Mouse (Mus musculus): ENCODE results near the gene Tspan18. TPM values are rescaled to one million over a fixed set of nuclear protein-coding genes. Genes with fewer than 3 reads are reported as not detected.

Tspan18 gene
- polyA plus RNA-seq, 1 experiment from 2014 or later, result 4.9 TPM

DNA sequence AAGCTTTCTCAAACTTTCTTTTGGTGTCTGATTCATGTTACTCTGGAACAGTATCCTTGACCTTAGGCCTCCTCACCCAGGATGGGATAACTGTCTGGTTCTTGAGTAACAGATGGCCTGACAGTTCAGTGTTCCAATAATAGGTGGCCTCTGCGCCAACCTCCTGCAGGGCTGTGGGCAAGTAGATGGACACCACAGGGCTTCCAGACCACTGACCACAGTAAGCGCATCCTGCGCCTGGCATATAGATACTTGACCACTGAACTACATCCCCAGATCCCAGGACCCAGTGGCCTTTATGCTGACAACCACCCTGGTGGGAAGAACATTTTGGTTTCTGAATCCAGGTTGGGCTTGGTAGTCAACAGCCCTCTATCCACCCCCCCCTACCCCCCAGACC is 114.7 kb downstream of the Tspan18 start:
- DNase-seq (ENCODE audit: low spot score), result no peak

DNA sequence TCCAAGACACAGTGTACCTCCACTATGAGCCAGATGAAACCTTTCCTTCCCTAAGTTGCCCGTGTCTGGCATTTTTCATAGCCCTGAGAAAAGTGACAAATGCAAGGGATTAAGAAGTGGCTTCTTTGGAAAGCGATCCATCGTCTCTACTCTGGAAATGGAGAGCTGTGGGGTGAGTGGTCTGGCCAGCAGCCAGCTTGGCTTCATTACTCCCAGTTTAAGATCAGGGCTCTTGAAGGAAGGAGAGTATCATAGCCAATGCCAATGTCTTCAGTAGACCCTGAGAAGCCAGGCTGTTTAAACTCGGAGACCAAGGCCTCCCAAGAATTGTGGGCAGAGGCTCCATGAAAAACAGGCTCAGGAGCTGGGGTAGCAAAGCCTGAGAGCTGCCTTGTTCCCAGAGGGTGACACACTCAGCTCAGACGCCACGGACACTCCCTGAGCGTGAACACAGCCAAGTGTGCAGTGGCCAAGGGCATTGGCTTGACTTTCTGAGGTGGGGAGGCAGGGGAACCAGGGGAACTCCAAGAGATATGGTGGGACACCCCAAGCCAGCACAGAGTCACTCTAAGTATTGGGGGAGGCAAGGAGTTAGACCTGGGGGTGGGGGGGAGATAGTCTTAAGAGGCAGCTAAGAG is 115.8 kb downstream of the Tspan18 start:
- DNase-seq (ENCODE audit: low spot score), result no peak

DNA sequence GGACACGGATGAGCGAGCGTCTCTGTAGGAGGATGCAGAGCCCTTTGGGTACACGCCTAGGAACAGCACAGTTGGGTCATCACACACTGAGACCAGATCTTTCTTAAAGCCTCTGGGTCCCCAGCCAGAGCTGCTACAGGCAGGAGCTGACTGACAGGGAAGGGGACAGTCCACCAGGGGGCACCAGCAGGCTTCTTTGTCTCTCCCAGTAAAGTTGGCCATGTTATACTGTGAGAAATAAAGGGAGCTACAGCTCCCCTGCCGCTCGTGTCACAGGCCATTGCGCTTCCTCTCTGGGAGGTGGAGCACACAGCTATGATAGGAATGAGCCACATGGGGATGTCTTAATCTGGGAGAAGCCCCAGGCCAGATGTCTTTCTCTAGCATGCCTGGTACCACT is 117.3 kb downstream of the Tspan18 start:
- peak; percentile 80 for DNase-seq (ENCODE audit: low spot score)

DNA sequence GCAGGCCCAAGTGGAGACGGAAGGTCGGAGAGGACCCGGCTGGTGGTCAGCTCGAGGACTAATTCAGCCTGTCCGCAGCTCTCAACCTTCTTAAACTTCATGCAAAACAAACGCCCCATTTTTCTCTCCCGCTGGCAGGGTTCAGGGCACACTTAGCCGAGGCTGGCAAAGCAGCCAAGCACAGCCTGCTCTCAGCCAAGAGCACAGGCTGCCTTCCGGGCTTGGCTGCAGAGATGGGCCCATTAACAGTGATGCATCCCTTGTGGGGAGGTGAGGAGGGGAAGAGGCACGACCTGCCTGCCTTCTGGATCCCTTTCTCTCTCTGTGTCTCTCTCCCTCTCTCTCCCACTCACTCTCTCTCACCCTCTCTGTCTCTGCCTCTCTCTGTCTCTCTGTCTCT is 118.5 kb downstream of the Tspan18 start:
- DNase-seq (ENCODE audit: low spot score), result no peak

DNA sequence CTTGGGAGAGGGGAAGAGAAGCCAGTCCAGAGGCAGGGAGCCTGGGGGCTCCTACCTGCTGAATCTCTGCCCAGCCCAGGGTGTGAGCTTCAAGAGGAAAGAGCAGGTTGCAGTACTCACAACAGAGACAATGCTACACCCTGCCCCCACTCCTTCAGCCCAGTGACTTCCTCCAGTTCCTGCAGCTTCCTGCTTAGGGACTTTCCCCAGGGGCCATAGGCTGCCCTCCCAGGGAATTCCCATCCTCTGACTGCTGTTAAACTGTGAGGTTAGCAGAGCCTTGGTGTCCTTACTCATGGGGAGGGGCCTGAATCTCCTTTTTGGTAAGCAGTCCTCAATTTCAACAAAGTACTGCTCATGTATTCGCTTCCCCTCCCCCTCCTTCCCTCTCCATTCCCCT is 120.1 kb downstream of the Tspan18 start:
- DNase-seq (ENCODE audit: low spot score), result no peak

DNA sequence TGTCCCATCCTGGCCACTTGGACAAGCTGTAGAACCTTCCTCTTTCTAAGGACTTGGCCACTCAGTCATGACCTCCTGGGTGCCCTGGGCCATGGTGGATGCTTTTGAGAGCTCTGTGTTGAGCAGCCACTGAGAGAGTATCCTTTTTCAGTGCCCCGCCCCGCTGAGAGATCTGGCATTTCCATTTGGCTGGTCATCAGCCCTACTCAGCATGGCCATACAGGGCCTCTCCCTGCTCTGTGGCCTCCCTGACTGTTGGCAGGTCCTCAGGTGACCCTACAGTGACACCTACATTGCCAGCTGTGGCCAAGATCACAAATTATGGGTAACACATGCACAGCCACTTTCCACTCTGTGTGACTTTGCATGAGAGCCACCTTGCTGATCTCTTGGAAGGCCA is 121.4 kb downstream of the Tspan18 start:
- DNase-seq (ENCODE audit: low spot score), result no peak

DNA sequence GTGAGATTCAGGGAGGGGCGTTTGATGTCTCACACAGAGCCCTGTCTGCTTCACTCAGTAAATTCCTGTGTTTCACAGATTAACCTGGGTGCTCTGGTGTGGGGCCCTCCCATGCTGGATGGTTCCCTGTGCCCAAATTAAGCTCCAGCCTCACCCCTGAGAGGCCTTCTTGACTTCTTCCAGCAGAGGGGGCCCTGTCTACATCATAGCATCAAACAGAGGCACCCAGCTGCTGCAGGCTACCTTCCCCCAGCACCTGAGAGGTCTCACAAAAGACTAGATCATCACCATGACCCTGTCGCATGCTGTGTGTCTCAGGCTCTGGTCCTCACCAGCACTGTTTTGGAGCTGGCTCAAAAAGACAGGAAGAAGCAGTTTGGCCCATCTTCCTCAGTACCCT is 121.9 kb downstream of the Tspan18 start:
- peak; percentile 38 for DNase-seq (ENCODE audit: low spot score)

DNA sequence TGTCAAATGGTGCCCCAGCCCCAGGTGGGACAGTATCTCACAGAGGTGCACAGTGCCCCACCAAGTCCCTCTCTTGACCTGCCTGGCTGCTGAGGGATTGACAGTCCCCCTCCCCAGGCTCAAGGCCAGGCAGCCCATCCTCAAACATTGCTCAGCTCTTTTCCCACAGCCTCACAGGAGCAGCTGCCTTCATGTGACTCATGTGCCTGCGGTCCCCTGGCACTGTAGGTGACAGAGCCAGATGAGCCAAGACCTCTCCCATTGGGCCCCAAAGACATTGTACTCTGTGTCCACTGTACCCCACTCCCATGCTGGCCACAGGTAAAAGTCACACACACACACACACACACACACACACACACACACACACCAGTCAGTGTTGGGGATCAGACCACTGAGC is 128.2 kb downstream of the Tspan18 start:
- DNase-seq (ENCODE audit: low spot score), result no peak

DNA sequence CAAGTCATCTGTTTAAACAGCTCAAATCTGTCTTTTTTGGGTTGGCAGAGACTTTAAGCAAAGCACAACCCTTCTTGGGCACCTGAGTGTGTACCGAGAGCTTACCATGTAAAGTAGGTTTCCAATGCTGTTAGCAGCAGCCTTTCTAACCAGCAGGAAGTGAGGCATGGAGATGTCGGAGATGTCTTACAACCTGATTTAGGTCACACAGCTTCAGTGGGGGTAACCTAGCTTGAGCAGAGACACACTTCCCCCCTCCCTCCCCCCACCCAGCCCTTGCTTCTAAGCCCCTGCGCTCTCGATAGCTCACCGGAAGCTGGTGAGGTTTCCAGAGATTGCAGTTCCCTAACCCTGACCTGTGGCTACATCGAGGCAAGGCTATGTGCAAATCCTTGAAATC is 129.7 kb downstream of the Tspan18 start:
- DNase-seq (ENCODE audit: low spot score), result peak; percentile 78

DNA sequence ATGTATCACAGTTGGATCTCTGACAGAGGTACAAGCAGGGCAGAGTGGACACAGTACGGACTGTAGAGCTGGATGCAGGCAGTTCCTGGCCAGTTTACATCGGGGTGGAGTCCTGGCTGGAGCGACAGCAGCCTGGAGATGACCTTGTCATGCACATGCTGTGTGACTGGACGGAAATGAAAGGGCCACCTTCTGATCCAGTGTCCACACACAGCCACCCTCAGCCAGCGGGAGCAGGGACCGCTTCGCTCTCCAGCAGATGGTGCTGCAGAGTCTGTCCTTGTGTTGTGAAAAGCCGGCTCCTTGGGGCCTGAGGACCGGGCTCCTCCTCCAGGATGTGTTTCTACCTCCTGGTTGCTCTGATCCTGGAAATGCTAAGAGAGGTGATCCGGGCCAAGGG is 130.6 kb downstream of the Tspan18 start:
- peak; percentile 56 for DNase-seq (ENCODE audit: low spot score)

DNA sequence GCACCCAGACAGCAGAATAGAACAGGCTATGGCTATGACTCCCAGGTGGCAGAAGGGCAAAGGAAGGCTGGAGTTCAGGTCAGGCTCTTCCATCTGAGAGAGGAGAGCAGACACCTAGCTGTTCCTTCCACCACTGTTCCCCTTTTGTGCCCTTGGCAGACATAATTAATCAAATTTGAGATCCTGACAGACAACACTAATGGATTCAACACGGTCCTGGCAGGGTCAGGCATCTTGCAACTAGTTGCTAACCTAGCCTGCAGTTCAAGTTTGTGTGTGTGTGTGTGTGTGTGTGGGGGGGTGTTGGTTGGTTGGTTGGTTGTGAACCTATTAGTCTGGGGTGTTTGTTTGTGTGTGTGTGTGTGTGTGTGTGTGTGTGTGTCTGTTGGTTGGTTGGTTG is 131.5 kb downstream of the Tspan18 start:
- no peak for DNase-seq (ENCODE audit: low spot score)

DNA sequence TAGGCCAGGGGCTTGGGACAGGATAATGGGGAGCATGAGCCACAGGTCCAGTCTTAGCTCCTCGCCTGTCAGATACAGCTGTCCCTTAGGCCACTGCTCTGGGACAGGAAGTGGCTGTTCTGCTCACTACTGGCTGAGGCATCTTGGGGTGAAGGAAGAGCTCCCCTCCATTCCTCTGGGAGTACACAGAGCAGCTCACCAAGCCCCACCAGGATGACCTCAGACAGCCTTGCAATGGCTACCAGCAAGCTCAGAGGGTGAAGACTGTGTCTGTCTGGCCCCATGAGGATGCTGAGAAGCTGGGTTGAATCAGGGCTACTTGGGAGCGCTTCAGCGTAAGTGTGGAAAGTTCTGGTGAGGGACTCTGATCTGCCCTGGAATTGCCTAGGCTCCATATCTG is 132.3 kb downstream of the Tspan18 start:
- DNase-seq (ENCODE audit: low spot score), result no peak

DNA sequence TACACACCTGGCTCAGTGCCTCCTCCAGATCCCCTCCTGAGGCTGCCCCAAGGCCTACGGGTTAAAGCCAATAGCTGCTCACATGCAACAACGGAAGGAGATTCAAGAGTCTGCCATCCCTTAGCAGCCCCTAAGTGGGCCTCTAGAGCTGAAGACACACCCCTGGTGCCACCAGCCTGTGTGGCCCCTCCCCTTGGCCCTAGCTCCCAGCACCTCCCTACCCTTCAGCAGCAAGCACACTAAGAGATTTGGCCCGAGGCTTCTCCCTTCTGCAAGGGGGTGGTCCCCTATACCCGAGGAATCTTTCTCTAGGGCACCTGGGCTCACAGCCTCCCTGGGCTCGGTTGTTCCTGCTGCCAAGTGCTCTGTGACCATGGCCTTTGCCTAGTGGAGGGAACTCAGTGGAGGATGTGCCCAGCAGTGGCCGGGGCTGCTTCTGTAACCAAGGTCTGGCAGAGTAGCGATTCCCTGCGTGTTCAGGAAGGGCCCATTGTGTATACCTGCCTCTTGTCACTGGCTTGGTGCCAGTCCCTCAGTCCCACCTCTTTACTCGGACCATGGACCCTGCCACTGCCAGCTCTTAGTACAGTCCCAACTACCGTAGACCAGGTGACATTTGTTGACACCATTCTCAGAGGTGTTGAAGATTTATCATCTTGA is 133.5 kb downstream of the Tspan18 start:
- no peak for DNase-seq (ENCODE audit: low spot score)

DNA sequence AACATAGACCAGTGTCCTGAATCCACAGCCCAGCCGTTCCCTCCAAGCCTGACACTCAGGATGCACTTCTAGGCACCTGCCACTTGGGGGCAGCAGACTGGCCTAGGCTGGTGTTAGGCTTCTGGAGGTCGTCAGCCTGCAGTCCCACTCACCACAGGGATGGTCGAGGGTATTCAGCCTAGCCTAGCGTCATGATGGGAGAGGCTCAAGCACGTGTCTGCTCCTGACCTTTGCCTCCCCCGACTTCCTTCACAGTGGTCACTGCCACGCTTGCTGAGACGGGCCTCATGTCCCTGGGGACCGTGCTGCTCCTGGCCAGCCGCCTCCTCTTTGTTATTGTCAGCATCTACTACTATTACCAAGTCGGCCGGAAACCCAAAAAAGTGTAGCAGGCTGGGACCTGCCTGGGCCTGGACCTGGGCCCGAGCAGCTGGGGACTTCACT is 134.8 kb downstream of the Tspan18 start:
- DNase-seq (ENCODE audit: low spot score), result peak; percentile 73

DNA sequence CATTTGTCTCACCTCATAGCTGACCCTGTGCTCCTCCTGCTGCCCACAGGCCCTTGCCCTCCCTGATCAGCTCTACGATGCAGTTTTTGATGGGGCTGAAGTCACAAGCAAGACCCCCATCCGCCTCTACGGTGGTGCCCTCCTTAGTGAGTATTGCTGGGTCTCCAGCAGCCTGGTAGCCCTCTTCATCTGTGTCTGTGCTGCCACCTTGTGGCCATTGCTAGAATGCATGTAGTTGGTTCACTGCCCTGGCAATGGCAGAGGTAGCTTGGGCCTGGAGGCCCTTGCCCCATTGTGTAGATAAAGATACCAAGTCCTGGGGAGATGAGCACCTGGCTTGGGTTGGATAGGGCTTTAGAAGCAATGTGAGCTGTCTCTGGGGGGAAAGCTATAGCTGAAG is 135.5 kb downstream of the Tspan18 start:
- peak; percentile 93 for DNase-seq (ENCODE audit: low spot score)

DNA sequence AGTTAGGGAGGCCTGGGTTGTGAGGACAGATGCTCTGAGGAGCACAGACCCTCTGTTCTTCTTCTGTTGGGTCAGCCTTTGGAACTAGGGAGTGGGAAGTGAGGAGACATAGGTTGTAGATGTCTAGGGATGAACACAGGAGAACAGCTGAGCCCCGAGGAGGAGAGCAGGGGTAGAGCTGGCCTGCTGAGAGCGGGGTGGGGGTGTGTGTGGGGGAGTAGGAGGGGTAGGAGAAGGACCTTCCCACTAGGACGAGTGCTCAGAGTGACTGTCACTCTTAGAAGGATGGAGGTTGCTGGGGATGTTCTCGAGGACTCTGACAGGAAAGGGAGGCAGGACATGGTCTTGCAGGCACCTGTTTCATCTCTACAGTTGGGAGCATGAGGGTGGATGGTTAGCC is 140.5 kb downstream of the Tspan18 start:
- DNase-seq (ENCODE audit: low spot score), result no peak

DNA sequence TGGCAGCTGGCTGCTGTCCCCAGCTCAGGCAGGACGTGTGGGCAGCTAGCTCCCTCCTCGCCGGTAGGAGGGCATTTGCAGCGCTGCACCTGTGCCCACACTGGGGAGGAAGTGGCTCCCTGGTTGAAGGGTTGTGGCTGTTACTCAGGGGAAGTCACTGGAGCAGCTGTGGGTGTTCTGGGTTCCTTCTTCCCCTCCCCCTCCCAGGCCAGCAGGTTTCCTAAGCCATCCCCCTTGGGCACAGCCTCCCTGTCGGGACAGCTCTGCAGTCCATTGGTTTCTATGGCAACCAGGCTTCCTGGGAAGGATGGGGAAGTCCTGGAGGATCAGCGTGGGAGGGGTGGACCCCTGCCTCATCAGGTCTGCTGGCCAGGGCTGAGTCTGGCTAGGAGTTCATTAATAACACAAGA is 141.6 kb downstream of the Tspan18 start:
- DNase-seq (ENCODE audit: low spot score), result peak; percentile 94

DNA sequence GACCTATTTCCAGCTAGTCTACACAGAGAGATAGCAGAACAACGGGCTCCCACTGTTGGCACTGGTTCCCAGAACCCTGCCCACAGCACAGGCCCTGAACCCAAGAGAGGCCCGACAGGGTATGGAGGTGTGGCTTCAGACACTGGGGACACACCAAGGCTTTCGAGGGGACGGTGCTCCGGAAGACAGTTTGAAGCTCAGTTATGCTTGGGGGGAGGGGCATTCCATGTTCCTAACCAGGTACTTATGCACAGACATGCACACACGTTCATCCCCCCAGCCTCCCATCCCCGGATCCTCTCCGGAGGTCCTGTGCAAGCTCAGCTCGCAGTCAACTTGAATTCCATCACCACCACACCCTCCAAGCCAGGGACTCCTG is 142.1 kb downstream of the Tspan18 start:
- peak; percentile 76 for DNase-seq (ENCODE audit: low spot score)

DNA sequence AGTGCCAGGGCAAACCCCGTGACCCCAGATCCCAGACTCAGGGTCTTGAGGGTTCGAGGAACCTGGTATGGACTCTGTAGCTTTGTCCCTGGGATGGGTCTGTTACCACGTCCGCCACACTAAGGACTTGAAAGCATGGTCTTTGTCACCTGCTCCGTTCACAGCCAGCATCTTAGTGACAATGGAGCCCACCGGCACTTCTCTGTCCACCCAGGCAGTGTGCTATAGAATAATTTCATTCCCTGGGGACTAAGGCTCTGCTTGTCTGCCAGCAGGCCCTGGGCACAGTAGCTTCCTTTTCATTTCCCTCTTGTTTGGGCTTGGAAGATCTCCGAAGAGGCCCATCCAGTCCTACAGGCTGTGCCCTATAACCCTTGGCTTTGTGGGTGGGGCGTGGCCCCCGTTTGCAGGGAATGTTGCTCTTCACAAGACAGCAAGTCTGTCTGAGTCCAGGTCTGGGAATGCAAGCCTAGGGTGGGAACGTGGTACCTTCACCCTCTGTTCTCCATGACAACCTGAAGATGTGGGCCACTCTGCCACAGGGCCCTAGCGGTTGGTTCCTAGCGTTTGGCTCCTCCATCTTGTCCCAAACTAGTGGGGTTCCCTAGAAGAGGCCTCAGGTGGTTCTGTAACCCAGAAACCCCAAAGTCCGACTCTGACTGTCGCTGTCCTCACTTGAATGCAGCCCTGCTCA is 142.7 kb downstream of the Tspan18 start:
- DNase-seq (ENCODE audit: low spot score), result no peak

DNA sequence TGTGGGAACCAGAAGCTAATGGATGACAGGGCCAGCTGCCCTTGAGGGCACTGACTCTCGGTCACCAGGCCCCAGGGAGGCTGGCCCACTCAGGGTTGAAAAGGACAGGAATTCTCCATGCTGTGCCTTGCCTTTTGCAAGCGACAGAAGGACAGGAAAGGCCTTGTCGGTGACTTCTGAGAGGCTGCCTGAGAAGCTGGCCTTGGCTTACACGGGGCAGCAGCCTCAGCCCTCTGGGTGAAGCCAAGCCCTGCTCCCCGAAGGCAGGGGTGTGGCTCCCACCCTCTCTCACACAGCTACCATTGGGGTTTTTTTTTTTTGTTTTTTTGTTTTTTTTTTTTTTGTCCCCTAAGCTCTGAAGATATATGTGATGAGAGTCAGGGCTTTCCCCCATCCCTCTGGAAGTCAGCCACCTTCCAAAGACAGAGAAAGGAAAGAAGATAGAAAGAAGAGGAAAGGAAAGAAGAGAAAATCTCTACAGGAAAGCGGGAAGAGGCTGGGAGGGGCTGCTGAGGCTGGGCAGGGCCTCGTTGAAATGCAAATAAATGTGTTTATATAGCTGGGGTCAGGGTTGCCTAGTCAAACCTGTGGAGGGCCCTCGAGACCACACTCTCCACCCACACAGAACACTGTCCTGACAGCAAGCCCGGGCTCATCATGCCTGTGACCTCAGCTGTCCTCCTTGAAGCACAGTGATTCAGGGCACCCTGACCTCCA is 143.4 kb downstream of the Tspan18 start:
- DNase-seq (ENCODE audit: low spot score), result no peak

DNA sequence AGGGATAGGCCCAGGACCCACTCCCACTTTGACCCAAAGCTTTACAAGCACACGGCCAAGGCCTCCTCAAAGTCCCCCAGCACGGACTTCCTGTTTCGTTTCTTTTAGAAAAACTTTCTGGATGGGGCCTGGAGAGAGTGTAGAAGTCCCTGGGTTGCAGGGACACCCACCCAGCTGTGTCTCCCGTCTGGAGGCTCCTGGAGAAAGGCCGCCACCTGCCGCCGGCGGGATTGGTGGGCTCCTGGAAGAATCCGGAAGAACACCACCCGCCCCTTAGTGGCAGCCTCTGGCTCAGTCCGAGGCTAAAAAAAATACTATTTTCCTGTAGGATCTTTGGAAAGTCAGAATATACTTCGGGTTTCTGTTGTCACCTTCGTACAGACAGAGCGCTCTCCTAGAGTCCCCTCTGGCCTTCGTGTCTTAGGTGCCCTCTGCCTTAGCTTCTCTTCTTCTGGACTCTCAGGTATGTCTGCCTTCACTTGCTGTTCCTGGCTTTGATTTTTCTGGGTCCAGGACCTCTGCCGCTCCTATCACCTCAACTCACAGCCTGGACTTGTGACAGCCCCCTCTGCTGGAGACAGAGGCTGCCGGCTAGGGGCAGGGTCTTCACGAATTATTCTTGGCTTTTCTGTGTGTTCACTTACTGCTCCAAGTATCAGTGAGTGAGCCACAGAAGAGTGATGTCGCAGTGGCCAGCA is 145.4 kb downstream of the Tspan18 start:
- DNase-seq (ENCODE audit: low spot score), result peak; percentile 54

Measured in thymus, postnatal 0 days (tissue).